In the genomic region with DNA sequence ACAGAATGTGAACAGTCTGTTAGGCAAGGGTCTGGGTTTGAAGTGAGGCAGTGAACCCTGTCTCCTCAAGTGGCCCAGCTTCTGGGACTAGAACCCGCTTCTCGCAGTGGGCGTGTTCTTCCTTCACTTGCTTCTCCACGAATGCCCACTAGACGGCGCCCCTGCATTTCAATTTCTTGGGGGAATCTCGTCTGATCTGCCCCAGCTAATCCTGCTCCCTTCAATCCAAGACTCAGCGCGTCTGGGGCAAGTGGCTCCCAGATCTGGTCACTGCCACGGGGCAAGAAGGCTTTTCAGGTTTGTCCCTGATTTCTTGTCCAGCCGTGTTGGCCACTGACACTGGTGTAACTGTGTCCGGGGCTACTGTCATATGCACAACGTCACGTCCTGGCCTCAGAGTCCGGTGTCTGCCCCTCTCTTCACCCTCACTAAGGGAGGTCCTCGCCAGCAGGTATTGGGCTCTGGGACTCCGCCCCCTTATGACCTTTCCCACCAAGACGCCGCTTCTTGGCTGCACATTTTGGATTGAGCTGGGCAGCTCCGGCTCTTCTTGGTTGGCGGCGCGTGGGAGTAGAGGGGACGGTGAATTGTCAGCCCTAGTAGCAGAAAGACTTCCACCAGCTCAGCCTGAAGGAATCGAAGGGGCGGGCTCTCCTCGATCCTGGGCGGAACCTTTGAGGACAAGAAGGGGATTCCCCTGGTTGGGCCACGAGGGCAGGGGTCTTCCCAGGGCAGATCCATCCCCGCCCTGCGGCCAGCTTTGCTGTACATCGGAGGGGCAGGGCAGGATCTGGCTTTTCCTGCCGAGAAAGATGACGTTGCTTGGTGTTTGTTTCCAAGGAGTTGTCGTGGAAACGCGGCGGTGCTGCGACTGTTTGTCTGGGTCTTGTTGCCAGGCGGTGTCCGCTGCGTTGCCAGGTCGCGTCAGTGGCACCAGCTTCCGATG, we compare ENCODE assay signal across 9 mouse cellular contexts. TPM values are rescaled to one million over a fixed set of nuclear protein-coding genes. Genes with fewer than 3 reads are reported as not detected.
A peak's percentile ranks its signal among the peaks of the same experiment; 100 is the strongest.
DNase-seq lines count a peak whose midpoint lies in the region; ATAC-seq and TF ChIP-seq lines count a peak whose summit lies in the region.
"Had no signal": no experiment of that assay in that cellular context is flagged by ENCODE, and none has a peak within 500 bp of the region (broad histone marks: within the 10 kb centered on the region; RNA-seq: fewer than 3 reads in every experiment).

Gene Crip1 (plus strand): TSS at position 205 of the 946 bp plus-strand sequence.

- no peaks in the 10 kb centered on the region for H3K9me3 ChIP-seq in embryonic facial prominence, embryonic 14.5 days (ENCODE audit: control insufficient read depth, low read length)
- H3K9me3 ChIP-seq in limb, embryonic 15.5 days: no peaks in the 10 kb centered on the region
- no peaks in the 10 kb centered on the region for H3K9me3 ChIP-seq in midbrain, embryonic 16.5 days (replicated peaks; ENCODE audit: control insufficient read depth, low read length, poor library complexity, severe bottlenecking)

- H3K4me2 ChIP-seq in embryonic facial prominence, embryonic 14.5 days (ENCODE audit: low read depth, low read length): peak within 1 kb of the TSS; percentile 44
- H3K4me2 ChIP-seq in limb, embryonic 15.5 days: peak within 1 kb of the TSS; percentile 39
- H3K4me2 ChIP-seq in midbrain, embryonic 16.5 days (ENCODE audit: low read length): peak within 1 kb of the TSS; percentile 26

- no peaks in the 10 kb centered on the region; the same call in 1 of the 2 replicates for H3K36me3 ChIP-seq in embryonic facial prominence, embryonic 14.5 days (ENCODE audit: control insufficient read depth, insufficient read depth, low read length)
- H3K36me3 ChIP-seq in heart, adult 2 months (ENCODE audit: control insufficient read depth, insufficient read depth, low read length): peaks cover 21% of the 10 kb centered on the region
- H3K36me3 ChIP-seq in kidney, adult 2 months (ENCODE audit: control insufficient read depth, insufficient read depth, low read length): no peaks in the 10 kb centered on the region
- H3K36me3 ChIP-seq in limb, embryonic 15.5 days: no peaks in the 10 kb centered on the region
- peaks cover 8% of the 10 kb centered on the region for H3K36me3 ChIP-seq in midbrain, embryonic 16.5 days (ENCODE audit: control insufficient read depth, insufficient read depth, low read length)
- H3K36me3 ChIP-seq in spleen, adult 2 months (ENCODE audit: control insufficient read depth, insufficient read depth, low read length): no peaks in the 10 kb centered on the region

- peak within 1 kb of the TSS; percentile 42 for H3K4me3 ChIP-seq in bone marrow, adult 2 months (replicated peaks; ENCODE audit: control insufficient read depth, low read depth, low read length)
- peak within 1 kb of the TSS; percentile 15 for H3K4me3 ChIP-seq in embryonic facial prominence, embryonic 14.5 days (ENCODE audit: low read depth, low read length)
- peak within 1 kb of the TSS; percentile 41 for H3K4me3 ChIP-seq in heart, adult 2 months
- H3K4me3 ChIP-seq in kidney, adult 2 months (ENCODE audit: insufficient read depth, low read depth, low read length): peak within 1 kb of the TSS; percentile 2
- H3K4me3 ChIP-seq in limb, embryonic 15.5 days: peak within 1 kb of the TSS; percentile 17
- H3K4me3 ChIP-seq in midbrain, embryonic 16.5 days (ENCODE audit: low read depth, low read length): no peak within 1 kb of the TSS
- H3K4me3 ChIP-seq in spleen, adult 2 months (ENCODE audit: extremely low read depth, insufficient read depth, insufficient read length): peak within 1 kb of the TSS; percentile 43; the same call in 1 of the 2 replicates

- peak; percentile 85 for DNase-seq in A20 (ENCODE audit: low read depth, low spot score)
- peak; percentile 76 for DNase-seq in embryonic facial prominence, embryonic 14.5 days (ENCODE audit: low spot score)
- DNase-seq in heart, adult 2 months: peak; percentile 90 to 92
- peak; percentile 85 for DNase-seq in kidney, adult 2 months
- DNase-seq in spleen, adult 2 months (ENCODE audit: low read depth in 1 of 2, low spot score in 2 of 2): peak; percentile 70 to 88

- peaks cover 34% of the 10 kb centered on the region for H3K27me3 ChIP-seq in embryonic facial prominence, embryonic 14.5 days (replicated peaks; ENCODE audit: control insufficient read depth, insufficient read depth, low read length)
- H3K27me3 ChIP-seq in heart, adult 2 months (ENCODE audit: control insufficient read depth, insufficient read depth, low read length): no peaks in the 10 kb centered on the region
- H3K27me3 ChIP-seq in kidney, adult 2 months (replicated peaks; ENCODE audit: control insufficient read depth, insufficient read depth, low read length): no peaks in the 10 kb centered on the region
- H3K27me3 ChIP-seq in limb, embryonic 15.5 days: peaks cover 62% of the 10 kb centered on the region
- no peaks in the 10 kb centered on the region; the same call in 1 of the 2 replicates for H3K27me3 ChIP-seq in midbrain, embryonic 16.5 days (ENCODE audit: control insufficient read depth, insufficient read depth, low read depth, low read length)
- H3K27me3 ChIP-seq in spleen, adult 2 months (ENCODE audit: control insufficient read depth, insufficient read depth, low read length): no peaks in the 10 kb centered on the region
- H3K27me3 ChIP-seq: Patski had no signal

- peaks cover 6% of the 10 kb centered on the region; the same call in 1 of the 2 replicates for H3K4me1 ChIP-seq in bone marrow, adult 2 months (ENCODE audit: control insufficient read depth, insufficient read depth, low read length)
- peaks cover 15% of the 10 kb centered on the region for H3K4me1 ChIP-seq in embryonic facial prominence, embryonic 14.5 days (ENCODE audit: control insufficient read depth, insufficient read depth, low read length)
- peaks cover 56% of the 10 kb centered on the region for H3K4me1 ChIP-seq in heart, adult 2 months (ENCODE audit: control insufficient read depth, insufficient read depth, low read length)
- peaks cover 18% of the 10 kb centered on the region for H3K4me1 ChIP-seq in kidney, adult 2 months (ENCODE audit: control insufficient read depth, insufficient read depth, low read length)
- H3K4me1 ChIP-seq in limb, embryonic 15.5 days: peaks cover 45% of the 10 kb centered on the region
- H3K4me1 ChIP-seq in midbrain, embryonic 16.5 days (ENCODE audit: control insufficient read depth, insufficient read depth, low read length): peaks cover 20% of the 10 kb centered on the region
- H3K4me1 ChIP-seq in spleen, adult 2 months (ENCODE audit: control insufficient read depth, insufficient read depth, insufficient read length): peaks cover 38% of the 10 kb centered on the region; the same call in 1 of the 2 replicates

- no peak within 1 kb of the TSS for H3K27ac ChIP-seq in bone marrow, adult 2 months (ENCODE audit: control insufficient read depth, insufficient read depth, low read depth, low read length, poor library complexity)
- no peak within 1 kb of the TSS for H3K27ac ChIP-seq in embryonic facial prominence, embryonic 14.5 days (replicated peaks; ENCODE audit: low read depth, low read length)
- H3K27ac ChIP-seq in heart, adult 2 months: peak within 1 kb of the TSS; percentile 100
- H3K27ac ChIP-seq in kidney, adult 2 months (ENCODE audit: insufficient read depth, low read depth, low read length): peak within 1 kb of the TSS; percentile 30
- no peak within 1 kb of the TSS for H3K27ac ChIP-seq in limb, embryonic 15.5 days
- H3K27ac ChIP-seq in midbrain, embryonic 16.5 days (ENCODE audit: low read length): no peak within 1 kb of the TSS
- H3K27ac ChIP-seq in spleen, adult 2 months (ENCODE audit: insufficient read depth, low read length): peak within 1 kb of the TSS; percentile 19; the same call in 1 of the 2 replicates

- no peaks in the 10 kb centered on the region for H3K79me2 ChIP-seq in heart, adult 2 months (replicated peaks; ENCODE audit: control insufficient read depth, insufficient read depth, low read length)

- intact Hi-C loops in heart, adult 2 months (cut with DNase I): no loop called here

- peak within 1 kb of the TSS; percentile 49 for H3K9ac ChIP-seq in embryonic facial prominence, embryonic 14.5 days (ENCODE audit: low read depth, low read length)
- peak within 1 kb of the TSS; percentile 51 for H3K9ac ChIP-seq in heart, adult 2 months (ENCODE audit: low read depth, low read length)
- H3K9ac ChIP-seq in limb, embryonic 15.5 days: no peak within 1 kb of the TSS
- no peak within 1 kb of the TSS for H3K9ac ChIP-seq in midbrain, embryonic 16.5 days (ENCODE audit: low read depth, low read length)

- TF ChIP-seq CTCF in bone marrow, adult 2 months (IDR thresholded peaks at IDR 0.05; ENCODE audit: control insufficient read depth, insufficient read depth, low read length): peak; percentile 81
- peak; percentile 95 for TF ChIP-seq CTCF in heart, adult 2 months (IDR thresholded peaks at IDR 0.05)
- TF ChIP-seq CTCF in kidney, adult 2 months (conservative IDR thresholded peaks at IDR 0.05; ENCODE audit: insufficient read depth, insufficient read length, low read depth, low read length): peak; percentile 79
- peak; percentile 78; the same call in 1 of the 2 replicates for TF ChIP-seq CTCF in spleen, adult 2 months (IDR thresholded peaks at IDR 0.05; ENCODE audit: extremely low read depth, insufficient read depth, insufficient read length, insufficient replicate concordance)

- TF ChIP-seq POLR2A in bone marrow, adult 2 months (IDR thresholded peaks at IDR 0.05; ENCODE audit: borderline replicate concordance, control insufficient read depth, low read depth, low read length): no peak
- TF ChIP-seq POLR2A in heart, adult 2 months (IDR thresholded peaks at IDR 0.05; ENCODE audit: insufficient read depth, low read depth, low read length): peak; percentile 63
- no peak for TF ChIP-seq POLR2A in kidney, adult 2 months (IDR thresholded peaks at IDR 0.05; ENCODE audit: low read depth, low read length)
- no peak for TF ChIP-seq POLR2A in spleen, adult 2 months (IDR thresholded peaks at IDR 0.05; ENCODE audit: low read depth, low read length)

- 24% methylated on average over 45 of the region's 45 CpGs for WGBS in bone marrow, adult 2 months
- 11% methylated on average over 44 of the region's 45 CpGs for WGBS in embryonic facial prominence, embryonic 14.5 days
- WGBS in heart, adult 2 months: 4% methylated on average over 45 of the region's 45 CpGs
- WGBS in kidney, adult 2 months: 15% methylated on average over 45 of the region's 45 CpGs
- 8% methylated on average over 45 of the region's 45 CpGs for WGBS in limb, embryonic 15.5 days
- 9% methylated on average over 45 of the region's 45 CpGs for WGBS in midbrain, embryonic 16.5 days
- 24% methylated on average over 45 of the region's 45 CpGs for WGBS in spleen, adult 2 months

- ATAC-seq in embryonic facial prominence, embryonic 14.5 days (ENCODE audit: low read depth): peak; percentile 4; the same call in 1 of the 2 replicates
- ATAC-seq in limb, embryonic 15.5 days (ENCODE audit: insufficient number of reproducible peaks, low FRiP score, low TSS enrichment, low read depth): no peak
- ATAC-seq in midbrain, embryonic 16.5 days: peak; percentile 13; the same call in 1 of the 2 replicates
- ATAC-seq: Patski had no signal

- TF ChIP-seq EP300 in heart, adult 2 months (IDR thresholded peaks at IDR 0.05; ENCODE audit: insufficient read depth, low read depth, low read length): peak; percentile 95

RNA-seq across cellular contexts. Expression of gene Crip1, which starts in this region (rescaled TPM):
- polyA plus RNA-seq in bone marrow, adult 2 months (2011; ENCODE audit: insufficient read depth, insufficient read length, low replicate concordance, missing spikeins): 166 and 201 TPM in 2 replicates
- polyA plus RNA-seq in embryonic facial prominence, embryonic 14.5 days (2014; fragmentation: Nextera tagmentation; extraction: Ambion mirVana): 408 and 507 TPM in 2 replicates
- 100 to 1,000 TPM; 194 to 200 TPM for total RNA-seq in heart, adult 2 months (2021)
- polyA plus RNA-seq in heart, adult 2 months (2012; rRNA removed): 429 and 531 TPM in 2 replicates
- polyA plus RNA-seq in kidney, adult 2 months (2012; rRNA removed): 195 and 229 TPM in 2 replicates
- polyA plus RNA-seq in limb, embryonic 15.5 days (2015; fragmentation: Nextera tagmentation; extraction: Ambion mirVana): 560 and 613 TPM in 2 replicates
- polyA plus RNA-seq in midbrain, embryonic 16.5 days (2015; fragmentation: Nextera tagmentation; extraction: Ambion mirVana): 16.8 and 23.3 TPM in 2 replicates
- polyA plus RNA-seq in spleen, adult 2 months (2012; rRNA removed): 414 and 544 TPM in 2 replicates

Comparison
In these comparisons a context has a peak if more than half of its experiments do, and no peak if none do; other contexts are left out.
1. H3K27ac ChIP-seq: peak in heart, adult 2 months (single experiment), kidney, adult 2 months (single experiment) and spleen, adult 2 months (single experiment); none in bone marrow, adult 2 months (single experiment), embryonic facial prominence, embryonic 14.5 days (single experiment), limb, embryonic 15.5 days (single experiment) and midbrain, embryonic 16.5 days (single experiment).
2. H3K9ac ChIP-seq: peak in embryonic facial prominence, embryonic 14.5 days (single experiment) and heart, adult 2 months (single experiment); none in limb, embryonic 15.5 days (single experiment) and midbrain, embryonic 16.5 days (single experiment).
3. Peak in every context shown above with its lines, with median percentiles within 50 percentile points of each other: DNase-seq, CTCF ChIP-seq and H3K4me2 ChIP-seq.